Mouse (Mus musculus): ENCODE measurements at regions not wholly inside any gene's neighbourhood (a gene's known extent, or its start where the extent isn't known, plus 50 kb on each side); places are given as distances from the start of the nearest gene placed in this dataset.

- in situ Hi-C loops (cut with MboI; ENCODE audit: low sequenced_read_pairs in 2 of 2, unreplicated experiment in 2 of 2): no loop called here
- Histone ChIP-seq H3K4me1 (ENCODE audit: control insufficient read depth in 2 of 2, insufficient read depth in 2 of 2, low read length in 2 of 2, poor library complexity in 1 of 2) (no peaks in the 10 kb centered on the region), H3K9ac (ENCODE audit: insufficient read depth, low read depth, low read length, poor library complexity, severe bottlenecking) (no peak overlapping the region), H3K4me3 (ENCODE audit: insufficient read depth in 1 of 2, low read depth in 1 of 2, low read length in 2 of 2, poor library complexity in 1 of 2, severe bottlenecking in 1 of 2) (no peak overlapping the region), H3K9me3 (ENCODE audit: control insufficient read depth, insufficient read depth, low read depth, low read length) (no peaks in the 10 kb centered on the region), H3K27ac (ENCODE audit: insufficient read depth, low read depth, low read length, poor library complexity, severe bottlenecking) (no peak overlapping the region), H3K36me3 (ENCODE audit: control insufficient read depth, insufficient read depth, low read length, poor library complexity, severe bottlenecking) (no peaks in the 10 kb centered on the region)
- TF ChIP-seq CHD2 (IDR thresholded peaks at IDR 0.05; ENCODE audit: low read depth, low read length): no peak
- no peak for TF ChIP-seq HCFC1 (IDR thresholded peaks at IDR 0.05; ENCODE audit: borderline replicate concordance, insufficient read depth, low read length)
- TF ChIP-seq ZC3H11A (IDR thresholded peaks at IDR 0.05; ENCODE audit: borderline replicate concordance, low read depth, low read length): no peak
- TF ChIP-seq ZNF384 (IDR thresholded peaks at IDR 0.05; ENCODE audit: low read depth, low read length): no peak
- TF ChIP-seq MAFK (IDR thresholded peaks at IDR 0.05; ENCODE audit: insufficient read depth, low read depth, low read length): no peak
- DNase-seq (ENCODE audit: low read depth, low spot score): no peak
Observed at GRCm38 (mm10) chr13:39566491-39566890, 605.8 kb upstream of the Slc35b3 start.

GRCm38 (mm10) chr13:39537724-39538440 is 577.2 kb upstream of the Slc35b3 start:
- DNase-seq (ENCODE audit: low read depth, low spot score): no peak
- TF ChIP-seq ZNF384 (IDR thresholded peaks at IDR 0.05; ENCODE audit: low read depth, low read length) (no peak), HCFC1 (IDR thresholded peaks at IDR 0.05; ENCODE audit: borderline replicate concordance, insufficient read depth, low read length) (no peak), MAFK (IDR thresholded peaks at IDR 0.05; ENCODE audit: insufficient read depth, low read depth, low read length) (no peak), ZC3H11A (IDR thresholded peaks at IDR 0.05; ENCODE audit: borderline replicate concordance, low read depth, low read length) (no peak), CHD2 (IDR thresholded peaks at IDR 0.05; ENCODE audit: low read depth, low read length) (no peak)
- no peak overlapping the region for H3K27ac ChIP-seq (ENCODE audit: insufficient read depth, low read depth, low read length, poor library complexity, severe bottlenecking)

GRCm38 (mm10) chr13:39526469-39526868 is 565.8 kb upstream of the Slc35b3 start:
- no peak overlapping the region for H3K27ac ChIP-seq (ENCODE audit: insufficient read depth, low read depth, low read length, poor library complexity, severe bottlenecking)
- no peaks in the 10 kb centered on the region for H3K4me1 ChIP-seq (ENCODE audit: control insufficient read depth in 2 of 2, insufficient read depth in 2 of 2, low read length in 2 of 2, poor library complexity in 1 of 2)
- H3K9ac ChIP-seq (ENCODE audit: insufficient read depth, low read depth, low read length, poor library complexity, severe bottlenecking): no peak overlapping the region
- in situ Hi-C loops (cut with MboI; ENCODE audit: low sequenced_read_pairs in 2 of 2, unreplicated experiment in 2 of 2): no loop called here
- no peak for TF ChIP-seq MAFK (IDR thresholded peaks at IDR 0.05; ENCODE audit: insufficient read depth, low read depth, low read length)
- no peak for TF ChIP-seq HCFC1 (IDR thresholded peaks at IDR 0.05; ENCODE audit: borderline replicate concordance, insufficient read depth, low read length)
- no peak for TF ChIP-seq ZC3H11A (IDR thresholded peaks at IDR 0.05; ENCODE audit: borderline replicate concordance, low read depth, low read length)
- TF ChIP-seq CHD2 (IDR thresholded peaks at IDR 0.05; ENCODE audit: low read depth, low read length): no peak
- TF ChIP-seq ZNF384 (IDR thresholded peaks at IDR 0.05; ENCODE audit: low read depth, low read length): no peak
- H3K9me3 ChIP-seq (ENCODE audit: control insufficient read depth, insufficient read depth, low read depth, low read length): no peaks in the 10 kb centered on the region
- H3K36me3 ChIP-seq (ENCODE audit: control insufficient read depth, insufficient read depth, low read length, poor library complexity, severe bottlenecking): no peaks in the 10 kb centered on the region
- DNase-seq (ENCODE audit: low read depth, low spot score): no peak
- no peak overlapping the region for H3K4me3 ChIP-seq (ENCODE audit: insufficient read depth in 1 of 2, low read depth in 1 of 2, low read length in 2 of 2, poor library complexity in 1 of 2, severe bottlenecking in 1 of 2)

More at GRCm38 (mm10) chr13:39537724-39538440, 577.2 kb upstream of the Slc35b3 start:
- H3K36me3 ChIP-seq (ENCODE audit: control insufficient read depth, insufficient read depth, low read length, poor library complexity, severe bottlenecking): no peaks in the 10 kb centered on the region
- H3K4me1 ChIP-seq (ENCODE audit: control insufficient read depth in 2 of 2, insufficient read depth in 2 of 2, low read length in 2 of 2, poor library complexity in 1 of 2): no peaks in the 10 kb centered on the region; a peak in 1 of 4 replicates
- in situ Hi-C loops (cut with MboI; ENCODE audit: low sequenced_read_pairs in 2 of 2, unreplicated experiment in 2 of 2): no loop called here
- H3K9me3 ChIP-seq (ENCODE audit: control insufficient read depth, insufficient read depth, low read depth, low read length): no peaks in the 10 kb centered on the region
- no peak overlapping the region for H3K4me3 ChIP-seq (ENCODE audit: insufficient read depth in 1 of 2, low read depth in 1 of 2, low read length in 2 of 2, poor library complexity in 1 of 2, severe bottlenecking in 1 of 2)
- no peak overlapping the region for H3K9ac ChIP-seq (ENCODE audit: insufficient read depth, low read depth, low read length, poor library complexity, severe bottlenecking)

GRCm38 (mm10) chr13:39523856-39524301 is 563.2 kb upstream of the Slc35b3 start:
- Histone ChIP-seq H3K4me1 (ENCODE audit: control insufficient read depth in 2 of 2, insufficient read depth in 2 of 2, low read length in 2 of 2, poor library complexity in 1 of 2) (no peaks in the 10 kb centered on the region), H3K27ac (ENCODE audit: insufficient read depth, low read depth, low read length, poor library complexity, severe bottlenecking) (no peak overlapping the region), H3K4me3 (ENCODE audit: insufficient read depth in 1 of 2, low read depth in 1 of 2, low read length in 2 of 2, poor library complexity in 1 of 2, severe bottlenecking in 1 of 2) (no peak overlapping the region), H3K9ac (ENCODE audit: insufficient read depth, low read depth, low read length, poor library complexity, severe bottlenecking) (no peak overlapping the region), H3K9me3 (ENCODE audit: control insufficient read depth, insufficient read depth, low read depth, low read length) (no peaks in the 10 kb centered on the region), H3K36me3 (ENCODE audit: control insufficient read depth, insufficient read depth, low read length, poor library complexity, severe bottlenecking) (no peaks in the 10 kb centered on the region)
- TF ChIP-seq CHD2 (IDR thresholded peaks at IDR 0.05; ENCODE audit: low read depth, low read length): no peak
- no peak for TF ChIP-seq ZC3H11A (IDR thresholded peaks at IDR 0.05; ENCODE audit: borderline replicate concordance, low read depth, low read length)
- no peak for TF ChIP-seq HCFC1 (IDR thresholded peaks at IDR 0.05; ENCODE audit: borderline replicate concordance, insufficient read depth, low read length)
- TF ChIP-seq MAFK (IDR thresholded peaks at IDR 0.05; ENCODE audit: insufficient read depth, low read depth, low read length): no peak
- no peak for TF ChIP-seq ZNF384 (IDR thresholded peaks at IDR 0.05; ENCODE audit: low read depth, low read length)
- DNase-seq (ENCODE audit: low read depth, low spot score): peak; percentile 52
- in situ Hi-C loops (cut with MboI; ENCODE audit: low sequenced_read_pairs in 2 of 2, unreplicated experiment in 2 of 2): no loop called here
